Mouse (Mus musculus) frontal cortex, adult 2 months (tissue): ENCODE results near the gene Gna12. TPM values are rescaled to one million over a fixed set of nuclear protein-coding genes. Genes with fewer than 3 reads are reported as not detected.

Experiments
- DNase-seq, 2 experiments: peaks; one replicate each; pipeline ENCODE4 v3.0.0; 2022; ENCODE audit warnings: low spot score in 1 of 2; ENCODE audit errors: extremely low spot score in 1 of 2
- polyA plus RNA-seq: library from polyadenylated mRNA; depleted of rRNA; stranded (reverse); fragments of >200 nt; gene quantifications from 2 replicates; pipeline ENCODE4 v1.2.3, GENCODE M21; 2012; rRNA removed

Gene Gna12
- polyA plus RNA-seq, 1 experiment, result 78.0 TPM

GRCm38 (mm10) chr5:140723822-140724221, 106.4 kb downstream of the Gna12 start, which contains the start of gene Amz1:
Gene Amz1, plus strand, starts transcription at chr5:140724127.
- DNase-seq, result peak in 1 of 2 experiments; percentile 76

- no peak for DNase-seq
These were observed 108.1 kb downstream of the Gna12 start for GRCm38 (mm10) chr5:140722121-140722520.

- DNase-seq, result no peak
These were observed 109.5 kb downstream of the Gna12 start for GRCm38 (mm10) chr5:140720773-140721172.

GRCm38 (mm10) chr5:140711040-140711439, 119.2 kb downstream of the Gna12 start:
- DNase-seq, result peak in 1 of 2 experiments; percentile 53

GRCm38 (mm10) chr5:140710315-140710714, 119.9 kb downstream of the Gna12 start:
- no peak for DNase-seq

Other genes starting within 250 kb of the Gna12 start
- gene Lfng, start 223.1 kb downstream of the Gna12 start, polyA plus RNA-seq, result 28.7 and 36.2 TPM in 2 replicates
- 137 and 141 TPM in 2 replicates for gene Ttyh3, start 181.4 kb downstream of the Gna12 start, polyA plus RNA-seq
- gene Iqce, start 128.1 kb downstream of the Gna12 start, polyA plus RNA-seq, result 47.7 and 60.0 TPM in 2 replicates
- 23.2 and 23.5 TPM in 2 replicates for gene Brat1, start 125.4 kb downstream of the Gna12 start, polyA plus RNA-seq
- gene Amz1, start 106.3 kb downstream of the Gna12 start, polyA plus RNA-seq, result 15.3 and 17.0 TPM in 2 replicates
- 0.20 and 0.27 TPM in 2 replicates for gene Card11, start 170.2 kb upstream of the Gna12 start, polyA plus RNA-seq